Mouse (Mus musculus) gastrocnemius, adult 8-10 months (tissue): ENCODE results near the gene Gm20388. TPM values are rescaled to one million over a fixed set of nuclear protein-coding genes. Genes with fewer than 3 reads are reported as not detected.
A peak's percentile ranks its signal among the peaks of the same experiment; 100 is the strongest.

ENCODE experiments used
- DNase-seq, 2 experiments: peaks; one replicate each; pipeline ENCODE4 v3.0.0; 2022; ENCODE audit warnings: low spot score in 2 of 2
- total RNA-seq, 4 experiments: library from RNA; stranded (reverse); gene quantifications; 2 replicates each; pipeline ENCODE4 v1.2.4; 2022

The Gm20388 gene
- total RNA-seq, 4 experiments from 2014 or later = 4.4 to 20.0 (median 7.9) TPM; not detected in 1

DNA sequence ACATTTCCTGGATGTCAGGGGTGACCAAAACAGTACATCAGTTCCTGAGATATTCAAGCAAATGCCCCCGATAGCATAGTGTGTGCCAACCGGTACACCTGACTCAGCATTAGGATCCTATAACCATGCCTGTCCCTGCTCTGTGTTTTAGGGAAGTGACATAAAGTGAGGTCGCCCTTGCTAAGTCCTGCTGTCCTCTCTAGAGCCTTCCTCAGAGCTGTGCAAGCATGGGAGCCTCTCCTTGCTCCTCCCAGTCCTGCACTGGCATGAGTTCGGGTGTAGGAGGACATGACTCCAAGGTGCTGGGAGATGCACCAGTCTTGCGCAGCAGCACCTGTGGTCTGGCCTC lies 251.7 kb downstream of the Gm20388 start:
- DNase-seq = no peak

DNA sequence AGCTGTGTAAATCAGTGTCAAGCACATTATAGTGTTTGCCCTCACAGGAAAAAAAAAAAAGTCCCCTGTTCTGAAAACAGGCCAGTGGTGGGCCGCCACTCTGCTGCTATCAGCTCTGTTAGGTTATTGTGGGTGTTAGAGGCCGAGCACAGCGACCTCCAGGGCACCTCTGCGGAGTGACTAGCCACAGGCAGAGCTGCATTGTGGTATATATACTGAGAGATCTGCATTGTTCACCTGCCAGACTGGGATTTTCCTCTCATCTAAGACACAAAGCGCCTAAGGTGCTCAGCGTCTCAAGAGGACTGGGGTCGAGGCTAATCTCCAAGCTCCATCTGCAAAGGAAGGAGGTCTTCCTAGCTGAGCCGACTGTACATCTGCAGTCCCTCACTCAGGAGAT lies 252.7 kb downstream of the Gm20388 start:
- no peak for DNase-seq

DNA sequence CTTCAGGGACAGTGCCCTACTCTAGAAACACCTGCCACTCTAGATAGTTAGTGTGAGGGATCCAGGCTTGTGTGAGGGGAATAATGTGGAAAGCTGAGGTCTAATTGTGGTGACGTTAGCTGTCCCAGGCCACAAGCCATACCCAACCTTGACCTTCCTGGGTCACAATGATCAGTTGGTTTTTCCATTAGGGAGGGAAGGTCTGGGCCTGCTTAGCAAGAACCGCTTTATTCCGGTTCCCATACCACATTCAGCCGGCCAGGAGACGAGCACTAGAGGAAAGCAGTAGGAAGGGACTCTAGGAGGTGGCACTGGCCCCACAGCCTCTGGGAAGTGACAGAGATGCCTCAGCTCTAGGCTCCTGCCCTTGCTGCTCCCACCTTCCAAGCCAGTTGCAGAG lies 253.4 kb downstream of the Gm20388 start:
- no peak for DNase-seq

DNA sequence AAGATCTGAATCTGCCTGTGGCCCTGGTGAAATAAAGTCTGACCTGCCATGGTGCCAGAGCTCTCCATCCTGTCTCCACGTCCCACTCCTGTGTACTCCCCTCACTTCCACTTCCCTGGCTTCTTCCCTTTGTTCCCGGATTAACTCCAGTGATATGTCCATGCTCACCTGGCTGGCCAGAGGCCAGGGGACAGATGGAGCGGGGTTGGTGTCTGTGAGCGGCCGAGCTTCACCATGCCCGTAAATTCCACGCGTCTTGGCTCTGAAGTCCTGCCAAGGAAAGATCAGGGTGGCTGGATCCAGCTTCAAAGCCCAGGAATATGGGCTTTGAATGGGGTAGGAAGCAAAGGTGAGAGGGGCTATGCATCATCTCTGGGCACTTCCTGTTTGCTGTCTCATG lies 256.5 kb downstream of the Gm20388 start:
- no peak for DNase-seq

DNA sequence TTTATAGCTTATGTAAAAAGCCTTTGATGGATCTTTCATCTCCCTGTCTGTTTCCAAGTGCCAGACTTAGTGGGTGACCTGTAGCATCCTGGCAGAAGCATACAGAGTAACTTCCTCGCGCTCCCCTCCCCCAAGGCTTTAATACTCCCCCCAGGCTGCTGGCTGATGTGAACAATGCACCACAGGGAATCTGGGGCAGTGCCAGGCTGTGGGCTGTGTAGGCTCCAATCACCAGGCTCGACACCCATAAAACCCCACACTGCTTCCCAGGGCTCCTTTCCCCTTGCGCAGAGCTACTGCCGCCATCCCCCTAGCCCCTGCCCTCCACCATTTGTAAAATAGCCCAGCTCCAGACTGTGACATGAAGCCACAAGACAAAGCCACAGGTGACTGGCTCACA lies 257.2 kb downstream of the Gm20388 start:
- DNase-seq = no peak

DNA sequence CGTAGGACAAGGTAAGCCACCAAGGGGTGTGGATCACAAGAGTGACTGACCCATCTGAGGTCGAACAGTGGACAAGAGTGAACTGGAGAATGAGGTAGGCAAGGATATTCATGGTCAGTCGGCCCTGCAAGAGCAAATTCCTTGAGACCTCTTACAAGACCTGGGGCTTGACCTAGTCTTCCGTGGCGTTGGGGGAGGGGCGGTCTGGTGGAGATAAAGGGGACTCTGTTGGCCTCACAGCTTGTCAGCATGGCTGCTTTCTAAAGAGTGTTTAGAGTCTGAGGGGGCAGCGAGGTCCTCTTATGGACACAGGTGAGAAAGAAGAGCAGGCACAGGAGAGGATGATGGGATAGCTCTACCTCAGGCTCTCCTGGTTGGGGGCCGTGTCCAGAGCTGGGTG lies 258.5 kb downstream of the Gm20388 start:
- no peak for DNase-seq

DNA sequence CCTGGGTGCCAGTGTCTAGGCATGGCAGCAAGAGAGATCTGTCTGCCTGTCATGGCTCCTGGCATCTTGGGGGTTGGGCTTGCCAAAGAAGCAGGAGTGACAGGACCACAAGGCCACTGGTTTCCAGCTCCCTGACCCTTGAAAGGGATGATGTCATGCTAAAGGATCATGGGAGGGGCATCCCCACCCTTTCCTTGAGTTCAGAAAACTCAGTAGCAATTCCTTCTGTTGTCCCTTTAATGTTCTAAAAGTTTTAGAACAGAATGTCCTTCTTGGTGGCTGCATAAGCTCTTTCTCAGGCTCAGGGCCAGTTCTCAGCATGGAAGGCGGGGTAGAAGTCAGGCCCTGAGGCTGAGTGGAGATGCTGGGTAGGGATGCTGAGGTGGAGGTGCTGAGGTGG lies 262.6 kb downstream of the Gm20388 start:
- no peak for DNase-seq

DNA sequence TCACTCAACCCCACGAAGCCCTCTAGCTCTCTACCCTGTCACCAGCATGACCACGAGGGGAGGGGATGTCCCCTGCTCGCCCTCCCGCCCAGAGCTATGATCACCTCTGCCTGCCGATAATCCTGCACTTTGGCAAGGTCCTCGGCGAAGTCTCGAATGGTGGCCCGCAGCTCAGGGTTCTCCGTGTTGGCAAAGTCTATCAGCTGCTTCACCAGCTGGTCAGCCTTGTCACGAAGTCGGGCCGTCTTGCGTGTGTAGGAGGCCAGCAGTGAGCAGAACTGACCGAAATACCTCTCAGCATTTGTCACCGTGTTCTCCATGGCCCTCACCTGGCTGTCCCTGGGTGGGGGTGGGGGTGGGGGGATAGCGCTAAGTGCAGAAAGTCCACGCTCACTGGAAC lies 264.0 kb downstream of the Gm20388 start:
- no peak for DNase-seq

DNA sequence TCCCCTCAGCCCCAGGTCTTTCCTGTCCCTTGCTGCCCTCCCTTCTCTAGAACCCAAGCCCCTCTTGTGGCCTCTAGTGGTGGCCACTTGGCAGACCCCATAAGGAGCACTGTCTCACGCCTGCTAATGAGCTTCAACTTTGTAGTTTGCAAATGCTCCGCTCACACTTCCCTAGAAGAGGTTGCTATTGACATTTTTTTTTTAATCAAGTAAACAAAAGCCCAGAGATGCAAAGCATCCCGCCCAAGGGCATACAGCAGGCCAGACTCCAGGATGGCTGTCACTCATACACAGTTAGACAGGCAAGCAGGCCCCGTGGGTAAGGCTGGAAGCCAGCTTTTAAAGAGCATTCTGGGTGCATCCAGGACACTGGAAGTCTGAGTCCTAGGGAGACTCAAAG lies 266.0 kb downstream of the Gm20388 start:
- DNase-seq = no peak

DNA sequence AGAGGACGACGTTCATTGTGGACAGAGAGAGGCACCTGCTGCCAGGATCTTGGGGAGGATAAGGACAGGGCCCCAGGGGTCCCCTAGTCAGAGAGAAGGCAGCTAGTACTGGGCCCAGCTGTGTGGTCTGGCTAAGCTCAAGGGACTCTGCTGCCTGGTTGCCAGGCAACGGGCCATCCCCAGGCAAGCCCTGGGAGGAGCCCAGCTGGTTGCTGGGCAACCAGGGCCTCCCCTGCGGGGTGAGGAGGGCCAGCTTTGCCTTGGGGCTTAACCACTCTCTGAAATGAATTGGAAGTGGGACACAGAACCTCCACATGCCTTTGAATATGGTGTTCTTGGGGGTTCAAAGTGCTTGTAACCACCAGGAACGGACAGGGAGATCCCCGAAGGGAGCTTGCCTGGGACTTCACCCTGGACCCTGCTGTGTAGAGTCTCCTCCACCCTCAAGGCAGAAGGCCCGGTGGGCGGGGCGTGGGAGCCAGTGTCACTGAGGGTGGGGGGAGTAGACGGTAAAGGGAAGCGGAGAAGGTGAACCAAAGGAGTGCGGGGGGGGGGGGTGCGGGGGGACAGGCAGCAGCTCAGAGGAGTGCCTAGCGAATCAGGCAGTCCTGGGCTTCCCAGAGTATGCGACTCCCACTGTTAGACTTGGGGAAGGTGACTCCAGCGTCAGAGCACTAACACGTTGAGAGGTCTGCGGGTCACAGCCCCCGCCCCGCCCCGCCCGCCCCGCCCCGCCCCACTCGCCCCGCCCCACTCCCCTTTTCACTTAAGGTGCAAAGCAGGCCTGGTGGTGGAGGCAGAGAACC lies 266.9 kb downstream of the Gm20388 start, which contains the start of gene Fam92b:
Fam92b (minus strand) TSS at position 149 of the 806 bp plus-strand sequence.
- no peak for DNase-seq

DNA sequence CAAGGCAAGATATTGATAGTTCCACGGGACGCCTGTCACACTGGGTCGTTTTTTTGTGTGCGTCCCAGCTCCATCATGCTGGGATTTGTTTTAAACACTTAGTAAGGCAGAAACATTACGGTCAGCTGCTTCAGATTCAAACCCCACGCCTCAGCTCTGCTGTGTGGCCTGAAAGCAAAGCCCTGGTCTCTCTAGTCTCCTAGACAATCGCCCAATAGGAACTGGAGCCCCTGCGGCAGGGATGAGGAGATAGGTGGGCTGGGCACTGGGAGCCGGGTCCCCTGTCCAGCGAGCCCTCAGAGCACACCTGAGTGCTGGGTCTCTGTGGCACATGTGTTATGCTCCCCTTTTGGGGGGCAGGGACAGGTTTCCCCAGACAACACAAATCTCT lies 267.5 kb downstream of the Gm20388 start:
- DNase-seq = no peak

DNA sequence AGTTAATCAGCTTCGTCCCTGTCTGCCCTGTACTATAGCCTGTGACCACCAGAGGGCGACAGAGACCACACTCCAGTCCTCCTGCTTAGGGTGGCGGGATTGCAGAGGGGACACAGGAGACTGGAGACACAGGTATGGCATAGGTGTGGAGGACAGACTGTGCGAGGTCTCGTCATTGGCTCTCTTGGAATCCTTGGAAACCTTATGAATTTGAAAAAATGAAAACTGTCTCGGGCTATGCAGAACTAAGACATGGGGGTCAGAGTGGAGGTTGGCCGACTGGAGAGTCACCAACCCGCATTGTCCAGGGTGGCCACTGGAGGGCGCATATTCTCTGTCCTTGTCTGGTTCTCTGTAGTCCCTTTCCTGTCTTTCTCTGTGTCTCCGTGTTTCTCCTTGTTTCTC lies 268.4 kb downstream of the Gm20388 start:
- DNase-seq = peak; percentile 80 to 84

DNA sequence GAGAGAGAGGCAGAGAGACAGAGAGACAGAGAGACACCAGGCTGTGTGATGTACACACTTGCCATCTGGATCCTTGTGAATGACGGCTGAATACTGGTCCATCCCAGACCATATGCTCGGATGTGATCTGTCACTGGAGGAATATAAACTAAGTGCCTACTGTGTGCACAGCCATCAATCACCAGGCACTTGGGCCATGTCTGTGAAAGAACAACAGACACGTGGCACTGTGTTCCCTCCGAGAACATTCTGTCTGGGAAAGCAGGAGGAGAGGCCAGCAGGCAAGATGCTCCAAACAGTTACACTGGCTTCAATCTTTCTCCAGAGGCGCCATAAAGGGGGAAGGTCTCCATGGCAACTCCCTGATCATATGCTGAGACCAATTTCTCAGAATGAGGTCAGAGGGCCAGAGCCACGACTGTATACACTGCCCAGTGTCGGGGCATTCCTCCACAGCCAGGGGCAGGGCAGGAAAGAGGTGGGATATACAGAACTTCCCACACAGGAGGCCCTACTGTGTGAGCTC lies 269.9 kb downstream of the Gm20388 start:
- no peak for DNase-seq

DNA sequence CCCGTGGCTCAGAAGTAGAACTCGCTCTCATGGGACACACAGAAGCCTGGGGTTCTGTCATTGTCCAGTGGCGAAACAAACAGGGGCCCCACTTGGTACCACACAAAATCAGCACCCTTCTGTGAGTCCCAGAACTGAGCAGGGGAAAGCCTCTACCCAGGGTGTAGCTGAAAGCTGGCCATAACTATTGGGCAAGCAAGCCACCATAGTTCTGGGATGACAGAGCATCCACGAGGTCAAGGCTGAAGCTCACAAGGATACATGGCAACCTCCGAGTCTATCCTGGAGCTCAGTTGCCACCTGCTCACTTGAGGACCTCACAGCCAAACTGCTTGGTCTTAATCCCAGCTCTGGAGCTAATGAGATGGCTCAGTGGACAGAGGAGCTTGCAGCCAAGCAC lies 270.6 kb downstream of the Gm20388 start:
- no peak for DNase-seq

DNA sequence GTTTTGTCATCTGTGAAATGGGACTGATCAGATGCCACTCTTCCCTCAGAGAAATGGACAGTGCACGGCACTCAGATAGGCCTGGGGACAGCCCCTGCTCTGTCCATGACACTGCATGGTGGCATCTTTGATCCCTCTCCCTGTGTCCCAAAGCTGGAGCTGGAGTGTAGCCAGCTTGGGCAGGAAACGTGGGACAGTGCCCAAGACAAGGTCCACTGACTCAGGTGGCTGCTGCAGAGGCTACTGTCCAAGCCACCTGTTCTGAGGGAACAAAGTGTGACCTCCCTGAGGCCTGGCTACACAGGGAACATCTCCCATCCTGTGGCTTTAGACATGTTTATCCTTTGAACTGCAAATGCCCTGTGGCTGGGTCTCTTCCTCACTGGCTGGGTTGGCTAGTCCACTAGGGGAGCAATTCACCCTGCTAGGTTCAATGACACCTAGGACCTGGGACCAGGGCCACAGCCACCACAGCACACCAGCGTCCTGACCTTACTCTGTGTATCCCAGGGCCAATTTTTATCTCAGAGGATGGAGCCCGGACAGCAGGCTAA lies 271.3 kb downstream of the Gm20388 start:
- no peak for DNase-seq

DNA sequence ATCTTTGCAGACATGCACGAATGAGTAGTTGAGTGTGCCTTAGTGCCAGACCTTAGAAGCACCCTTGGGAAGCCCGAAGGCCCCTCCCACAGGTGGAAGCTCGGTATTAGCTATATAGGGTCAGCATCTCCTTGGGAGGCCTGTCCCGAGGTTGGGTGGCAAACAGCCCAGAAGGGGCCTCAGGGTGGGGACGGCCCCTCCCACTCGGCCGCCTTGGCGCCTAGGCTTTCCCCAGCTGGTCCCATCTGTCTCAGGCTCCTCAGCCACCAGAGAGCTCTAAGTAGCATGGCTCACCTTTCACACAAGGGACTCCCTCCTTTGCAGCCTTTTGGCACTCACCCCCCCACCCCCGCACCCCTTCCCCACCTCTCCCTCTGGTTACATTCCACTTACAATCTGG lies 273.7 kb downstream of the Gm20388 start:
- peak; percentile 58 to 72 for DNase-seq

DNA sequence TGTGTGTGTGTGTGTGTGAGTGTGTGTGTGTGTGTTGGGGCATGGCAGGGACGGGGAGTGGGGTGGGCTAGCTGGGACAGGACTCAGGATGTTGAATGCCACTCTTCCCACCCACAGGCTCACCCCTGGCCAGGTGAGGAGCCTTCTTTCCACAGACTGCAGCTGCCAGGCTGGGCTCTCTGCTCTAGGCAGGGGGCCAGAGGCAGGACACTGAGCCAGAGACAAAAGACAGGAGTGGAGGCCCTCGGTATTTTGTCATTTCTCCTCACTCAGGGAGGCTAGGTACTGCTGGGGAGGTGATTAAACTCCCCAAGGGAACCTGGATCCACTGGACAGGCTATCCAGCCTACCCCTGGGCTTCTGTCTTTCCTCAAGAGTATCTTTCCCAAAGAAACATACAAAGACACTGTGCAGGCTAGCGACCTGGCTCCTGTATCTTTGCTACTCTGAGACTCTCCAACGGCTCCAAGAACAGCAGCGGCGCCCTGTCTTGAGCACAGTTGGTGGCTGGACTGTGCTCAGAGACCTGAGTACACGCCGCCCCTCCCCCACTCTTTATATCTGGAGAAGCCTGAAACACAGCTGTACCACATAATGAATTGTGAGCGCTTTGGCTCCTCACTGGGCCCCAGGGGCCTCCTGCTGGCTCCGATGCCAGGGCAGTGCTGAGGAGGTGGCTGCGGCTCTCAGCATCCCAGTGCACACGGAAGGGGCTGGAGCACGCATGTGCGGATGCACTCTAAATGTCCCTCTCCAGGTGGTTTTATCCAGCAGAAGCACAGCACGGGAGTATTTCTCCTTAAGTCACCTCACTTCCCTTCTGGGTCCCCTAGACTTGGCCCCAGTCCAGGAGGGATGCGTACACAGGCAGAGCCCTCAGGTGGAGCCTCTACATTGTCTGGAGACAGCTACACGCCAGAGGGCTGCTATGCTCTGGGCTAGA lies 274.5 kb downstream of the Gm20388 start:
- DNase-seq = no peak

DNA sequence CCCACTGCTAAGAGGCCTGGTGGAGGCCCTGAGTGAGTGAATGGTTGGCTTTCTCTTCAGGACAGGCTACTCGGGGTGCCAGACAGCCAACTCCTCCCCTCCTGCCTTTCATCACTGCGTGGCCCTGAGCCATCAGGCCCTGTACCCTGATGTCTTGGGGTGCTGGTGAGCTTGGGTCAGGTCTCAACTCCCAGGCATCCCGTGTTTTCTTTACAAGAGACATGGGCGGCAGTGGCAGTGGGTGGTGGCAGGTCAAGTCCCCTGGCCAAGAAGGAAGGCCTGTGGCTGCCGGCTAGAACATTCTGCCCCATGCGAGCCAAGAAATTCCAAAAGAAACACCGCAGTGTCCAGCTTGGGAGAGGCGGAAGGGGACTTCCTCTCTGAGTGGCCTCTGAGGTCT lies 275.8 kb downstream of the Gm20388 start:
- DNase-seq = peak; percentile 53 to 56

DNA sequence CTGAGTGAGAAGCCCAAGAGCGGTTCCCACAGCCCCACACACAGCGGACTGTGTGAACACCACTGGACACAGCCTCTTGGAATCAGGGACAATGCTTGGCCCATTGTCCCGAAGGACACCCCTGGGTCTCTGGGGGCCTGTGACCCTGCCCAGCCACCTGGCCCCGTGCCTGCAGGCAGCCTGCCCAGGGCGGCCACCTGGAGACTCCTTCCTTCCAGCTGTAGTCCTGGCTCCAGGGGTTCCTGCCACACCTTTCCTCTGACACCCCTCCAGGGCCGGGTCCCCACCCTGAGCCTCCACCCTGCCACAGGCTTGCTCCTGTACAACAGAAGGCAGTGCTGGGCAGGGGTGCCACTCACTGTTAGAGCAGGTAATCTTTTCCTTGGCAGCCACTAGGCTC lies 277.9 kb downstream of the Gm20388 start:
- peak in 1 of 2 experiments; percentile 46 for DNase-seq

DNA sequence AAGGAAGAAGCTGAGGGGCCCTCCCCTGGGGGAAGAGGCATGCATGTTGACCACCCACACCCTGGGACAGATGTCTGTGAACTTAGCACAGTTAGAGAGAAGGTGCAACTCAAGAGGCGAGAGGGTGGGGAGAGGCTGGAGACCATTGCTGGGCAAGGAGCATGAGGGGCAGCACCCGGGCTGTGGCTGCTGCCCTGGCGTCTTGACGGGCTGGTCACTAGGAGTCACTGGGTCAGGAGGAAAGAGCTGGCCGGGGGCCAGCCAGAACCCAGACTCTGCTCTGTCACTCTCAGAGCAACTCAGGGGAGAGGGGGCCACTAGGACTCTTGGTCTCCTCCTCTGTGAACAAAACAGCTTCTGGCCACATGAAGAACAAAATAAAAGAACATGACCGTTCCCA lies 278.8 kb downstream of the Gm20388 start:
- DNase-seq = no peak

DNA sequence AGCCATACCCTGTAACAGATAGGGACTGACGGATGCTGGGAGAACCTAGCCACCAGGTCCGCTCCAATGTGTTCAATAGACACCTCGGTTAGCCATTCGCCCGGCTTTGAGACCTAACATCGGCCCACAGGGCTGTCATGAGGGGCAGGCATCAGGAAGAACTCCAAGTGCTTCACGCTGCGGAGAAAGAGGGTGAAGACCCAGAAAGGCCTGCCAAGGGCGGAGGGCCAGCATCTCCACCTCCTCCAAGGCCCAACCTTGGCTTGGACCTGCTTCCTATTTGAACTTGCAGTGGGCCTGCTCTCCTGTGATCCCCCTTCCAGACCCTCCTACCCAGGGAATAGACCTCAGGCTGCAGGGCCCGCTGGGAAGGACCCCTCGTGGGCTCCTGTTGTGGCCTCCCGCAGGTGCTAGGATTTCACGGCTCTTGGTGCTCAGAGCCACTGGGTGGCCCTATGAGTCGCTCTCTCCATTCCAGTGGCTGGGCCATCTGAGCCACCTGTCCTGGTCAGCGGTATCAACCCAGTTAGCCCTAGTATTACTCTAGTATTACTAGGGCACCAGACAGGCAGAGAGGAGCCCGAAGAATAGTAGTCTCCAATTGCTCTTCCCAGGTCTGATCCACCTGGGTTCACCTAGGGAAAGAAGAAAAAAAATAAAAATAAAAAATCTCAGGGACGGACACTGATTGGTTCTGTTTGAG lies 279.6 kb downstream of the Gm20388 start:
- no peak for DNase-seq
